In genomic region chr2:6547139-6547664, GRCm38 (mm10) we compare ENCODE assay signal across 8 mouse cellular contexts.
DNase-seq lines count a peak whose midpoint lies in the region; ATAC-seq and TF ChIP-seq lines count a peak whose summit lies in the region.

No protein-coding gene starts in this region.

- intact Hi-C loops in left cerebral cortex, postnatal 4 days (cut with DNase I), result no loop called here

- peak overlapping the region; percentile 64 for H3K27ac ChIP-seq in hindbrain, embryonic 16.5 days (ENCODE audit: low read depth, low read length)
- peak overlapping the region; percentile 38; the same call in 1 of the 2 replicates for H3K27ac ChIP-seq in midbrain, postnatal 0 days (ENCODE audit: low read depth, low read length)
- no peak overlapping the region for H3K27ac ChIP-seq in thymus, adult 2 months (ENCODE audit: control insufficient read depth, insufficient read depth, low read length)

- no peaks in the 10 kb centered on the region for H3K27me3 ChIP-seq in hindbrain, embryonic 16.5 days (replicated peaks; ENCODE audit: control insufficient read depth, insufficient read depth, low read length)
- no peaks in the 10 kb centered on the region for H3K27me3 ChIP-seq in midbrain, postnatal 0 days (ENCODE audit: insufficient read depth, low read length)
- H3K27me3 ChIP-seq in thymus, adult 2 months (ENCODE audit: control insufficient read depth, insufficient read depth, low read length), result no peaks in the 10 kb centered on the region

- no peaks in the 10 kb centered on the region for H3K36me3 ChIP-seq in hindbrain, embryonic 16.5 days (ENCODE audit: control insufficient read depth, insufficient read depth, low read length)
- peaks cover 5% of the 10 kb centered on the region; the same call in 1 of the 2 replicates for H3K36me3 ChIP-seq in midbrain, postnatal 0 days (ENCODE audit: insufficient read depth, low read length)
- H3K36me3 ChIP-seq in thymus, adult 2 months (ENCODE audit: control insufficient read depth, insufficient read depth, low read length), result peaks cover 78% of the 10 kb centered on the region

- no peaks in the 10 kb centered on the region for H3K9me3 ChIP-seq in hindbrain, embryonic 16.5 days (ENCODE audit: control insufficient read depth, low read length)
- H3K9me3 ChIP-seq in midbrain, postnatal 0 days (ENCODE audit: low read length), result no peaks in the 10 kb centered on the region

- no peak overlapping the region for H3K4me3 ChIP-seq in hindbrain, embryonic 16.5 days (ENCODE audit: low read length)
- no peak overlapping the region for H3K4me3 ChIP-seq in midbrain, postnatal 0 days (ENCODE audit: low read depth, low read length)
- no peak overlapping the region for H3K4me3 ChIP-seq in thymus, adult 2 months (ENCODE audit: control insufficient read depth, insufficient read depth, low read length)

- TF ChIP-seq POLR2A in thymus, adult 2 months (IDR thresholded peaks at IDR 0.05; ENCODE audit: control insufficient read depth, extremely low read depth, insufficient read depth, low read length, poor library complexity), result no peak

- H3K4me2 ChIP-seq in hindbrain, embryonic 16.5 days (ENCODE audit: low read length), result no peak overlapping the region
- no peak overlapping the region for H3K4me2 ChIP-seq in midbrain, postnatal 0 days (ENCODE audit: low read depth, low read length, poor library complexity, severe bottlenecking)

- 0 out of 2 replicates have a peak overlapping the region, but pooled peaks have one; percentile 3 for H3K9ac ChIP-seq in hindbrain, embryonic 16.5 days (ENCODE audit: low read depth, low read length)
- no peak overlapping the region for H3K9ac ChIP-seq in midbrain, postnatal 0 days (replicated peaks; ENCODE audit: low read length, poor library complexity, severe bottlenecking)

- DNase-seq in left cerebral cortex, postnatal 4 days, result peak; percentile 51
- DNase-seq in left cerebral cortex, adult 8-10 months (ENCODE audit: low spot score in 2 of 2), result no peak
- peak; percentile 70 for DNase-seq in embryo, embryonic 11 days
- DNase-seq in midbrain, postnatal 0 days (ENCODE audit: low spot score), result peak; percentile 39
- DNase-seq in adipocyte (ENCODE audit: low spot score), result no peak
- DNase-seq in thymus, adult 2 months, result no peak
- DNase-seq in right cerebral cortex, adult 2 months (ENCODE audit: low spot score in 2 of 2), result no peak

- peaks cover 6% of the 10 kb centered on the region for H3K4me1 ChIP-seq in hindbrain, embryonic 16.5 days (ENCODE audit: control insufficient read depth, insufficient read depth, low read depth, low read length)
- H3K4me1 ChIP-seq in midbrain, postnatal 0 days (ENCODE audit: insufficient read depth, low read length), result peaks cover 3% of the 10 kb centered on the region; the same call in 1 of the 2 replicates
- H3K4me1 ChIP-seq in thymus, adult 2 months (replicated peaks; ENCODE audit: control insufficient read depth, insufficient read depth, low read length), result no peaks in the 10 kb centered on the region

- WGBS in hindbrain, embryonic 16.5 days, result 22% methylated on average over 9 of the region's 9 CpGs
- 27% methylated on average over 9 of the region's 9 CpGs for WGBS in midbrain, postnatal 0 days
- WGBS in thymus, adult 2 months, result 80% methylated on average over 9 of the region's 9 CpGs

- peak; percentile 80 for ATAC-seq in hindbrain, embryonic 16.5 days
- ATAC-seq in midbrain, postnatal 0 days (ENCODE audit: low FRiP score), result peak; percentile 67; the same call in 1 of the 2 replicates

- TF ChIP-seq CTCF in midbrain, postnatal 0 days (IDR thresholded peaks at IDR 0.05), result no peak
- TF ChIP-seq CTCF in thymus, adult 2 months (IDR thresholded peaks at IDR 0.05; ENCODE audit: borderline replicate concordance, control insufficient read depth, extremely low read depth, insufficient read depth, low read length, poor library complexity), result no peak

Comparison
In these comparisons a context has a peak if more than half of its experiments do, and no peak if none do; other contexts are left out.
1. DNase-seq: peak in left cerebral cortex, postnatal 4 days (single experiment), embryo, embryonic 11 days (single experiment) and midbrain, postnatal 0 days (single experiment); none in left cerebral cortex, adult 8-10 months (0 of 2), adipocyte (single experiment), thymus, adult 2 months (single experiment) and right cerebral cortex, adult 2 months (0 of 2).